Comparison of ENCODE assay signal across 8 mouse cellular contexts in the genomic region with DNA sequence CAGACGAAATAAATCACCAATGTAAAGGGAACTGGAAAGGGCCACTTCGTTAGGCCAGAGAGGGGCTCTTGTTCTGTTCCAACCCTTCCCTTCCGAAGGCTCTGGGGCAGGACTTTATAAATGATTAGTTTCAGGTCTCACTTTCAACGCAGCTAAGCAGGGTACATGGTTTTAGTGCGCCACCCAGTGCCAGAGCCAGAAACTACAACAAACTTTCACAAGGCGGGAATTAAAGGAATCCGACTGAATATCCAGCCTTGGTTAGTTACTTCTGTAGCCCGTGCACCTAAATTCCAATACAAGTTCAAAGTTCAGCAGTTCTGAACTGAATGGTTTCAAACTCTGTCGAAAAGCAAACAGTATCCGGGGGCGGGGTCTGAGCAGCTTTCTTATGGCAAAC. TPM values are rescaled to one million over a fixed set of nuclear protein-coding genes. Genes with fewer than 3 reads are reported as not detected.
DNase-seq lines count a peak whose midpoint lies in the region; ATAC-seq lines count a peak whose summit lies in the region.

No protein-coding gene starts in this region.

- peak; percentile 89 for DNase-seq in adipocyte (ENCODE audit: low spot score)
- DNase-seq in cerebellum, postnatal 14 days = peak; percentile 85 to 90
- peak; percentile 72 for DNase-seq in gastrocnemius, adult 18-20 months (ENCODE audit: low spot score)
- peak; percentile 57 for DNase-seq in induced T-regulatory cell, adult 2 months (ENCODE audit: low read depth)
- DNase-seq in left cerebral cortex, postnatal 14 days (ENCODE audit: low spot score in 2 of 2) = peak; percentile 67 to 88
- DNase-seq in right cerebral cortex, postnatal 36 days (ENCODE audit: low spot score in 2 of 2) = peak; percentile 44 to 58

- intact Hi-C loops in left cerebral cortex, postnatal 14 days (cut with DNase I) = loop anchor here (1.0 to 2.0 kb wide), 2 partner anchors 172 to 388 kb away; a partner anchor contains a TSS

- ATAC-seq in megakaryocyte progenitor cell, adult 5-6 weeks (replicated peaks; ENCODE audit: poor library complexity) = peak; percentile 87
- no peak for ATAC-seq in monocyte, adult 5-6 weeks (replicated peaks; ENCODE audit: insufficient number of reproducible peaks, low FRiP score, low TSS enrichment, poor library complexity, severe bottlenecking)

RNA-seq across cellular contexts. Expression of a gene that starts 9.2 kb away (rescaled TPM):
- total RNA-seq in gastrocnemius, adult 18-20 months (2021) = not detected
- total RNA-seq in left cerebral cortex, postnatal 14 days (2021) = 10 to 100 TPM; 10.6 to 15.9 TPM
- not detected in 2 replicates for total RNA-seq in megakaryocyte progenitor cell, adult 5-6 weeks (2015)
- total RNA-seq in megakaryocyte progenitor cell, adult 5-6 weeks (2017) = not detected in 2 replicates
- not detected in 3 replicates for total RNA-seq in monocyte, adult 5-6 weeks (2017)

RNA-seq across cellular contexts. Expression of a gene that starts 49.8 kb away (rescaled TPM):
- 10 to 100 TPM; 11.1 to 15.4 TPM for total RNA-seq in gastrocnemius, adult 18-20 months (2021)
- 10 to 100 TPM; 16.6 to 19.8 TPM for total RNA-seq in left cerebral cortex, postnatal 14 days (2021)
- 2.6 and 4.7 TPM in 2 replicates for total RNA-seq in megakaryocyte progenitor cell, adult 5-6 weeks (2015)
- 3.0 and 3.1 TPM in 2 replicates for total RNA-seq in megakaryocyte progenitor cell, adult 5-6 weeks (2017)
- 2.3 to 5.8 TPM (median 4.1 TPM) in 3 replicates for total RNA-seq in monocyte, adult 5-6 weeks (2017)

Comparison
In these comparisons a context has a peak if more than half of its experiments do, and no peak if none do; other contexts are left out.
1. RNA of a gene that starts 9.2 kb away (total RNA-seq): 10.6 to 15.9 TPM in left cerebral cortex, postnatal 14 days; not detected in gastrocnemius, adult 18-20 months, not detected in megakaryocyte progenitor cell, adult 5-6 weeks and not detected in monocyte, adult 5-6 weeks; every median in the first group is over 10 times any median in the second.
2. Peak in every context shown above with its lines, with median percentiles within 50 percentile points of each other: DNase-seq.